34 mouse cellular contexts compared by ENCODE assay signal in genomic region chr2:90480747-90481308, GRCm38 (mm10).
DNase-seq lines count a peak whose midpoint lies in the region; ATAC-seq and TF ChIP-seq lines count a peak whose summit lies in the region.
"Had no signal": no experiment of that assay in that cellular context is flagged by ENCODE, and none has a peak within 500 bp of the region (broad histone marks: within the 10 kb centered on the region; RNA-seq: fewer than 3 reads in every experiment).

No protein-coding gene starts in this region.

- no peaks in the 10 kb centered on the region for H3K36me3 ChIP-seq in lung, embryonic 16.5 days (ENCODE audit: control insufficient read depth, insufficient read depth, low read length)
- no peaks in the 10 kb centered on the region for H3K36me3 ChIP-seq in lung, postnatal 0 days (ENCODE audit: insufficient read depth, low read length)
- no peaks in the 10 kb centered on the region for H3K36me3 ChIP-seq in intestine, embryonic 16.5 days (ENCODE audit: control insufficient read depth, insufficient read depth, low read length)
- no peaks in the 10 kb centered on the region for H3K36me3 ChIP-seq in stomach, embryonic 16.5 days (ENCODE audit: control insufficient read depth, insufficient read depth, low read length)
- H3K36me3 ChIP-seq: embryonic facial prominence, embryonic 10.5 days; embryonic facial prominence, embryonic 15.5 days; forebrain, embryonic 12.5 days; heart, embryonic 10.5 days; heart, embryonic 15.5 days; hindbrain, embryonic 12.5 days; kidney, embryonic 15.5 days; liver, embryonic 15.5 days; lung, embryonic 15.5 days; neural tube, embryonic 15.5 days had no signal

- H3K27ac ChIP-seq in lung, embryonic 16.5 days (ENCODE audit: low read length) = no peak overlapping the region
- no peak overlapping the region for H3K27ac ChIP-seq in lung, postnatal 0 days (ENCODE audit: low read length)
- H3K27ac ChIP-seq in intestine, embryonic 16.5 days (ENCODE audit: low read length) = peak overlapping the region; percentile 67
- H3K27ac ChIP-seq in stomach, embryonic 16.5 days (ENCODE audit: low read length) = peak overlapping the region; percentile 16; the same call in 1 of the 2 replicates
- H3K27ac ChIP-seq: embryonic facial prominence, embryonic 10.5 days; embryonic facial prominence, embryonic 15.5 days; forebrain, embryonic 12.5 days; heart, embryonic 10.5 days; heart, embryonic 15.5 days; hindbrain, embryonic 12.5 days; hindbrain, postnatal 0 days; kidney, embryonic 15.5 days; liver, embryonic 15.5 days; lung, embryonic 15.5 days; macrophage; neural tube, embryonic 15.5 days had no signal

- H3K9me3 ChIP-seq in lung, embryonic 16.5 days (ENCODE audit: control insufficient read depth, low read length) = no peaks in the 10 kb centered on the region
- no peaks in the 10 kb centered on the region for H3K9me3 ChIP-seq in lung, postnatal 0 days (ENCODE audit: low read length)
- H3K9me3 ChIP-seq in intestine, embryonic 16.5 days (ENCODE audit: control insufficient read depth, low read length) = no peaks in the 10 kb centered on the region
- H3K9me3 ChIP-seq in stomach, embryonic 16.5 days (replicated peaks; ENCODE audit: control insufficient read depth, low read length) = no peaks in the 10 kb centered on the region
- H3K9me3 ChIP-seq: embryonic facial prominence, embryonic 10.5 days; embryonic facial prominence, embryonic 15.5 days; forebrain, embryonic 12.5 days; heart, embryonic 10.5 days; heart, embryonic 15.5 days; hindbrain, embryonic 12.5 days; kidney, embryonic 15.5 days; liver, embryonic 15.5 days; lung, embryonic 15.5 days; neural tube, embryonic 15.5 days had no signal

- no peaks in the 10 kb centered on the region for H3K27me3 ChIP-seq in lung, embryonic 16.5 days (ENCODE audit: control insufficient read depth, insufficient read depth, low read depth, low read length)
- no peaks in the 10 kb centered on the region for H3K27me3 ChIP-seq in lung, postnatal 0 days (replicated peaks; ENCODE audit: insufficient read depth, low read length)
- no peaks in the 10 kb centered on the region for H3K27me3 ChIP-seq in intestine, embryonic 16.5 days (replicated peaks; ENCODE audit: control insufficient read depth, insufficient read depth, low read length)
- no peaks in the 10 kb centered on the region for H3K27me3 ChIP-seq in stomach, embryonic 16.5 days (ENCODE audit: control insufficient read depth, insufficient read depth, low read length)
- H3K27me3 ChIP-seq: CH12.LX; embryonic facial prominence, embryonic 15.5 days; heart, embryonic 15.5 days; hindbrain, embryonic 12.5 days; kidney, embryonic 15.5 days; liver, embryonic 15.5 days; lung, embryonic 15.5 days; neural tube, embryonic 15.5 days had no signal

- no peak overlapping the region for H3K4me3 ChIP-seq in lung, embryonic 16.5 days (ENCODE audit: low read length)
- H3K4me3 ChIP-seq in lung, postnatal 0 days (ENCODE audit: low read depth, low read length) = no peak overlapping the region
- H3K4me3 ChIP-seq in intestine, embryonic 16.5 days (ENCODE audit: low read length) = no peak overlapping the region
- no peak overlapping the region for H3K4me3 ChIP-seq in stomach, embryonic 16.5 days (replicated peaks; ENCODE audit: low read length)
- H3K4me3 ChIP-seq: embryonic facial prominence, embryonic 10.5 days; embryonic facial prominence, embryonic 15.5 days; forebrain, embryonic 12.5 days; heart, embryonic 10.5 days; heart, embryonic 15.5 days; hindbrain, embryonic 12.5 days; kidney, embryonic 15.5 days; liver, embryonic 15.5 days; lung, embryonic 15.5 days; neural tube, embryonic 15.5 days had no signal

- no peak for TF ChIP-seq CTCF in lung, postnatal 0 days (IDR thresholded peaks at IDR 0.05)

- H3K9ac ChIP-seq in lung, embryonic 16.5 days (ENCODE audit: low read length) = no peak overlapping the region; the same call in 1 of the 2 replicates
- no peak overlapping the region for H3K9ac ChIP-seq in lung, postnatal 0 days (replicated peaks; ENCODE audit: low read depth)
- H3K9ac ChIP-seq in intestine, embryonic 16.5 days (ENCODE audit: low read depth, low read length) = peak overlapping the region; percentile 22; the same call in 1 of the 2 replicates
- peak overlapping the region; percentile 34; the same call in 1 of the 2 replicates for H3K9ac ChIP-seq in stomach, embryonic 16.5 days (ENCODE audit: low read length)
- H3K9ac ChIP-seq: embryonic facial prominence, embryonic 15.5 days; forebrain, embryonic 12.5 days; forebrain, postnatal 0 days; heart, embryonic 15.5 days; hindbrain, embryonic 12.5 days; kidney, embryonic 15.5 days; liver, embryonic 15.5 days; lung, embryonic 15.5 days; neural tube, embryonic 15.5 days had no signal

- 63% methylated on average over 13 of the region's 13 CpGs for WGBS in lung, embryonic 16.5 days
- WGBS in lung, postnatal 0 days = 62% methylated on average over 13 of the region's 13 CpGs
- WGBS in intestine, embryonic 16.5 days = 53% methylated on average over 13 of the region's 13 CpGs
- WGBS in stomach, embryonic 16.5 days = 54% methylated on average over 13 of the region's 13 CpGs

- no peak for TF ChIP-seq EP300 in lung, postnatal 0 days (IDR thresholded peaks at IDR 0.05)

- H3K4me1 ChIP-seq in lung, embryonic 16.5 days (replicated peaks; ENCODE audit: control insufficient read depth, insufficient read depth, low read length) = peaks cover 2% of the 10 kb centered on the region; the same call in 1 of the 2 replicates
- H3K4me1 ChIP-seq in lung, postnatal 0 days (ENCODE audit: insufficient read depth, low read depth, low read length) = no peaks in the 10 kb centered on the region
- H3K4me1 ChIP-seq in intestine, embryonic 16.5 days (ENCODE audit: control insufficient read depth, insufficient read depth, low read length) = peaks cover 35% of the 10 kb centered on the region
- peaks cover 19% of the 10 kb centered on the region; the same call in 1 of the 2 replicates for H3K4me1 ChIP-seq in stomach, embryonic 16.5 days (ENCODE audit: control insufficient read depth, insufficient read depth, low read length)
- H3K4me1 ChIP-seq: forebrain, embryonic 12.5 days; hindbrain, embryonic 12.5 days; lung, embryonic 15.5 days had no signal

- H3K4me2 ChIP-seq in lung, embryonic 16.5 days (ENCODE audit: low read depth, low read length) = no peak overlapping the region
- H3K4me2 ChIP-seq in lung, postnatal 0 days (replicated peaks; ENCODE audit: low read depth, low read length) = no peak overlapping the region
- no peak overlapping the region for H3K4me2 ChIP-seq in intestine, embryonic 16.5 days (ENCODE audit: low read depth, low read length)
- H3K4me2 ChIP-seq in stomach, embryonic 16.5 days (ENCODE audit: low read depth, low read length) = peak overlapping the region; percentile 8; the same call in 1 of the 2 replicates
- H3K4me2 ChIP-seq: embryonic facial prominence, embryonic 15.5 days; forebrain, embryonic 12.5 days; heart, embryonic 15.5 days; hindbrain, embryonic 12.5 days; kidney, embryonic 15.5 days; liver, embryonic 15.5 days; lung, embryonic 15.5 days; neural tube, embryonic 15.5 days had no signal

- DNase-seq in cerebellum, adult 9-10 months = peak; percentile 7
- DNase-seq in cerebellum, adult 11-12 months = no peak
- no peak for DNase-seq in lung, postnatal 0 days (ENCODE audit: low spot score)
- no peak for DNase-seq in adipocyte (ENCODE audit: low spot score)
- DNase-seq in layer of hippocampus, postnatal 10 days (ENCODE audit: low spot score in 2 of 2) = no peak
- DNase-seq: adrenal gland, postnatal 10 days; cerebellum, adult 11 months; cerebellum, postnatal 10 days; forebrain, postnatal 0 days; gastrocnemius, postnatal 25 days; heart, adult 11 months; kidney, adult 18-20 months; kidney, postnatal 25 days; layer of hippocampus, postnatal 36 days; liver; midbrain, embryonic 14.5 days; retina, postnatal 1 day; thymus, postnatal 4 days had no signal

- ATAC-seq in lung, embryonic 16.5 days (ENCODE audit: low read depth) = 0 out of 2 replicates have a peak, but pooled peaks have one; percentile 7
- ATAC-seq in lung, postnatal 0 days = no peak
- peak; percentile 83 for ATAC-seq in intestine, embryonic 16.5 days
- ATAC-seq in stomach, embryonic 16.5 days (ENCODE audit: insufficient read depth, low FRiP score) = peak; percentile 70; the same call in 1 of the 2 replicates
- ATAC-seq: forebrain, postnatal 0 days; hindbrain, postnatal 0 days had no signal

Comparison
In these comparisons a context has a peak if more than half of its experiments do, and no peak if none do; other contexts are left out.
1. H3K27ac ChIP-seq: peak in intestine, embryonic 16.5 days (single experiment) and stomach, embryonic 16.5 days (single experiment); none in lung, embryonic 16.5 days (single experiment) and lung, postnatal 0 days (single experiment).
2. H3K9ac ChIP-seq: peak in intestine, embryonic 16.5 days (single experiment) and stomach, embryonic 16.5 days (single experiment); none in lung, embryonic 16.5 days (single experiment) and lung, postnatal 0 days (single experiment).